Mouse (Mus musculus) liver, embryonic 14.5 days (tissue): ENCODE data around the gene Trp53i13. TPM values are rescaled to one million over a fixed set of nuclear protein-coding genes. Genes with fewer than 3 reads are reported as not detected.

ENCODE experiments used
- ATAC-seq: fragments of 200-750 bp; cut with Nextera tagmentation; 2 replicates; pipeline ENCODE4 v1.8.0; 2017; ENCODE audit warnings: moderate number of reproducible peaks, mild to moderate bottlenecking, moderate library complexity; ENCODE audit not compliant: insufficient read depth
- DNase-seq, 3 experiments: peaks; one replicate each; pipeline ENCODE4 v3.0.0-alpha.2; 2012 to 2013; ENCODE audit warnings: low read depth in 3 of 3, low spot score in 3 of 3
- H3K27ac ChIP-seq: fragments of 300-500 bp; sonication (generic); 2 replicates; pipeline ENCODE4 v1.5.1; 2014; ENCODE audit warnings: moderate library complexity, mild to moderate bottlenecking, control low read depth, inconsistent platforms
- H3K27me3 ChIP-seq: fragments of 300-500 bp; sonication (generic); 2 replicates; pipeline ENCODE4 v1.6.1; 2014; ENCODE audit warnings: mild to moderate bottlenecking, low read length, moderate library complexity; ENCODE audit not compliant: control insufficient read depth, insufficient read depth
- H3K36me3 ChIP-seq: fragments of 300-500 bp; sonication (generic); replicated peaks from 2 replicates; pipeline ENCODE4 v1.6.1; 2014; ENCODE audit warnings: low read depth; ENCODE audit not compliant: control insufficient read depth, insufficient read depth
- H3K4me1 ChIP-seq, 2 experiments: fragments of 200-500 bp in 1 of 2; fragments of 300-500 bp in 1 of 2; sonication (generic) in 1 of 2; replicated peaks; 2 replicates each; pipeline ENCODE4 v1.6.1; 2012 to 2014; ENCODE audit warnings: antibody characterized with exemption in 1 of 2, inconsistent platforms in 1 of 2, low read length in 1 of 2; ENCODE audit not compliant: control insufficient read depth in 2 of 2, insufficient read depth in 2 of 2
- H3K4me2 ChIP-seq: fragments of 300-500 bp; sonication (generic); 2 replicates; pipeline ENCODE4 v1.6.1; 2014; ENCODE audit warnings: low read depth, mild to moderate bottlenecking, control low read depth, moderate library complexity
- H3K4me3 ChIP-seq, 2 experiments: fragments of 200-500 bp in 1 of 2; fragments of 300-500 bp in 1 of 2; sonication (generic) in 1 of 2; 2 replicates each; pipeline ENCODE4 v1.5.1; 2012 to 2014; ENCODE audit warnings: low read depth in 2 of 2, low read length in 2 of 2, mild to moderate bottlenecking in 2 of 2, control low read depth in 1 of 2, inconsistent platforms in 1 of 2, moderate library complexity in 1 of 2; ENCODE audit not compliant: insufficient read depth in 1 of 2
- H3K9ac ChIP-seq: fragments of 300-500 bp; sonication (generic); replicated peaks from 2 replicates; pipeline ENCODE4 v1.6.1; 2014; ENCODE audit warnings: mild to moderate bottlenecking, control low read depth, moderate library complexity
- H3K9me3 ChIP-seq: fragments of 300-500 bp; sonication (generic); 2 replicates; pipeline ENCODE4 v1.6.1; 2016; ENCODE audit warnings: low read length, mixed read lengths; ENCODE audit not compliant: control insufficient read depth
- CTCF ChIP-seq: IDR thresholded peaks from 2 replicates; pipeline ENCODE4 v1.5.1; 2016; ENCODE audit warnings: antibody characterized with exemption, low read depth, control low read depth
- EP300 ChIP-seq: IDR thresholded peaks from 2 replicates; pipeline ENCODE4 v1.6.1; 2016; ENCODE audit warnings: antibody characterized with exemption, low read depth
- WGBS: fragments of 180-500 bp; shearing (Covaris S2); extraction: QIAGEN DNeasy Blood & Tissue Kit; methylation state at CpG from one replicate; pipeline ENCODE4 v1.1.7; 2014; ENCODE audit not compliant: insufficient replicate concordance; 5-methylcytosine and 5-hydroxymethylcytosine counted together
- polyA plus RNA-seq, 2 experiments: library from polyadenylated mRNA; depleted of rRNA in 1 of 2; stranded (reverse) in 1 of 2; unstranded in 1 of 2; fragments of >200 nt; fragmentation: Nextera tagmentation in 1 of 2; extraction: Ambion mirVana in 1 of 2; gene quantifications; 2 replicates each; pipeline versions ENCODE4 v1.2.1 to v1.2.3; 2012 to 2014

Gene Trp53i13
- polyA plus RNA-seq, 2 experiments: 3.3 to 3.5 TPM

GRCm38 (mm10) chr11:77463786-77464185 is 52.0 kb downstream of the Trp53i13 start:
- WGBS: 55% methylated on average over 10 of the region's 10 CpGs
- no peak for TF ChIP-seq EP300
- no peak for TF ChIP-seq CTCF
- ATAC-seq: no peak

GRCm38 (mm10) chr11:77463101-77463445 is 52.7 kb downstream of the Trp53i13 start:
- H3K9ac ChIP-seq: no peak overlapping the region
- no peaks in the 10 kb centered on the region for H3K4me1 ChIP-seq
- ATAC-seq: no peak
- H3K36me3 ChIP-seq: no peaks in the 10 kb centered on the region
- DNase-seq: no peak
- peak overlapping the region; percentile 72 for H3K4me2 ChIP-seq
- H3K27me3 ChIP-seq: peaks cover 57% of the 10 kb centered on the region
- 35% methylated on average over 8 of the region's 8 CpGs for WGBS
- H3K27ac ChIP-seq: no peak overlapping the region
- TF ChIP-seq EP300 (no peak), CTCF (no peak)
- H3K9me3 ChIP-seq: no peaks in the 10 kb centered on the region
- H3K4me3 ChIP-seq: peak overlapping the region in 1 of 2 experiments; percentile 54; a peak in 1 of 4 replicates

More at GRCm38 (mm10) chr11:77463786-77464185, 52.0 kb downstream of the Trp53i13 start:
- Histone ChIP-seq H3K4me2 (no peak overlapping the region), H3K27me3 (peaks cover 57% of the 10 kb centered on the region), H3K9me3 (no peaks in the 10 kb centered on the region), H3K27ac (no peak overlapping the region), H3K9ac (no peak overlapping the region), H3K4me1 (no peaks in the 10 kb centered on the region), H3K4me3 (no peak overlapping the region), H3K36me3 (no peaks in the 10 kb centered on the region)
- no peak for DNase-seq

DNA sequence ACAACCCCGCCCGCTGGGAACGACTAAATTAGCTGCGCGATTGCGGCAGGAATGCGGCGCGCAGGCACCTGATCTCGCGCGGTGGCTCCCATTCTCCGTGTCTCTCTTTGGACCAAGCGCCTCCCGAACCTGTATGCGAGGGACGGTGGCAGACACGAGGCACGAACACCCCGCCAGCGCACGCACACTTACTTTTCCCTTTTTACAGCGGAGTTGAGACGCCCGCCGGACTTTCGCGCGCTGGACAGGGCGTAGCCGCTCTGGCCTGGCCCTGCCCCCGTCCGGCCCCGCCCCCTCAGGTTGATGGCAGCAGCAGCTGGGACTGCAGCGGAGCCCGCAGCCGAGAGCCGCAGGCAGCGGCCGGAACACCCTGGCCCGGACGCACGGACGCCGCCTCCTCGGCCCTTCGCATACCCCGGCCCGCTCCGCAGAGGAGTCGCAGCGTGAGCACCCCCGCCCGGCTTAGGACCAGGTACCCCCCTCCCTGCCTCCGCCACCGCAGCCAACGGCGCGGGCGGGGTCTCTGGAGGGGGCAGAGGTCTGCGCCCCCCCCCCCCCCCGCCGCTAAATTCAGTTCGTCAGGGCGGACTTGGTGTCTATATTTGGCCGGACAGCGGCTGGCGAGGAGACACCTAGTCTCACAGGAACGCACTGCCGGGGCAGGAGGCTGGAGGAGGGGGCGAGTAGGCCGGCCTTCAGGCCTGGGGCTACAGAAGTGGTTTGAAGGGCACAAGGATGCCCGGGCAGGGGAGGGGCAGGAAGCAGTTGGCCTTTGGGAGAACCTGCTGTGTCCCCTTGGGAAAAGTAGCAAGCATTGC is 53.3 kb downstream of the Trp53i13 start, which contains the start of gene Coro6:
Coro6 (plus strand) TSS at position 129 of the 818 bp plus-strand sequence.
- no peak within 1 kb of the TSS; the same call in 1 of the 2 replicates for H3K9ac ChIP-seq

DNA sequence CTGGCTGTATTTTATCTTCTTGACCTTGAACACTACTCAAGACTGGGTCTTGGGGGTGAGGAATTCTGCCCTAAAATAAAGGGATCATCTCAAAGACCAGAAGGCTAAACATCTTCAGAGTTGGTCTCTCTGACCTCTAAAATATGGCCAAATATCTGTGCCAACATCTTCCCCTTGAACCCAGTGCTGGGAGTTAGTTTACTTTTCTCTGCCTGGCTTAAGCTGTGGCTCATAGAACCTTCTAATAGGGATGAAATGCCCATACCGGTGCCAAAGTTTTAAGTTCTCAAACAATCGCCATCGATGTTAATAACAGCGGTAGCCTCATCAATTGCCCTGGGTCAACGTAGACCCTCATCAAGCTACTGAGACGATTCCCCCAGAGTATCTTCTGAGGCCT is 53.9 kb downstream of the Trp53i13 start:
- TF ChIP-seq EP300 (no peak), CTCF (no peak)
- H3K27me3 ChIP-seq: peaks cover 56% of the 10 kb centered on the region
- H3K4me1 ChIP-seq: no peaks in the 10 kb centered on the region
- peak overlapping the region; percentile 47 to 54; a peak in 3 of 4 replicates for H3K4me3 ChIP-seq
- H3K36me3 ChIP-seq: no peaks in the 10 kb centered on the region
- WGBS: 12% methylated on average over 6 of the region's 6 CpGs
- H3K9ac ChIP-seq: no peak overlapping the region
- DNase-seq: no peak
- H3K27ac ChIP-seq: no peak overlapping the region
- peak overlapping the region; percentile 72 for H3K4me2 ChIP-seq
- no peak for ATAC-seq
- no peaks in the 10 kb centered on the region for H3K9me3 ChIP-seq

More for the DNA sequence above, 53.3 kb downstream of the Trp53i13 start, which contains the start of gene Coro6:
- H3K4me1 ChIP-seq: no peaks in the 10 kb centered on the region
- peaks cover 57% of the 10 kb centered on the region for H3K27me3 ChIP-seq
- peak within 1 kb of the TSS; percentile 47 to 54 for H3K4me3 ChIP-seq
- no peaks in the 10 kb centered on the region for H3K9me3 ChIP-seq
- no peak for DNase-seq
- no peaks in the 10 kb centered on the region for H3K36me3 ChIP-seq
- H3K27ac ChIP-seq: no peak within 1 kb of the TSS
- H3K4me2 ChIP-seq: peak within 1 kb of the TSS; percentile 72
- no peak for TF ChIP-seq CTCF
- no peak for TF ChIP-seq EP300
- WGBS: under 1% methylated on average over 66 of the region's 73 CpGs
- 0 out of 2 replicates have a peak, but pooled peaks have one; percentile 26 for ATAC-seq

Other genes with a start within 250 kb of the Trp53i13 start
- gene Coro6, start 53.6 kb downstream of the Trp53i13 start, polyA plus RNA-seq (2012; rRNA removed): 0.10 and 0.15 TPM in 2 replicates
- gene Coro6, start 53.6 kb downstream of the Trp53i13 start, polyA plus RNA-seq (2014; fragmentation: Nextera tagmentation; extraction: Ambion mirVana): 0.08 and 0.19 TPM in 2 replicates
- 4.1 and 4.8 TPM in 2 replicates for gene Ankrd13b, start 26.3 kb downstream of the Trp53i13 start, polyA plus RNA-seq (2012; rRNA removed)
- gene Ankrd13b, start 26.3 kb downstream of the Trp53i13 start, polyA plus RNA-seq (2014; fragmentation: Nextera tagmentation; extraction: Ambion mirVana): 0.67 and 1.00 TPM in 2 replicates
- 6.3 and 7.3 TPM in 2 replicates for gene Git1, start 22.4 kb downstream of the Trp53i13 start, polyA plus RNA-seq (2012; rRNA removed)
- gene Git1, start 22.4 kb downstream of the Trp53i13 start, polyA plus RNA-seq (2014; fragmentation: Nextera tagmentation; extraction: Ambion mirVana): 2.2 TPM in 2 replicates
- gene Abhd15, start 859 bp downstream of the Trp53i13 start, polyA plus RNA-seq (2012; rRNA removed): 0.76 and 1.1 TPM in 2 replicates
- gene Abhd15, start 859 bp downstream of the Trp53i13 start, polyA plus RNA-seq (2014; fragmentation: Nextera tagmentation; extraction: Ambion mirVana): 2.3 and 2.7 TPM in 2 replicates
- not detected in 2 replicates for gene Gm10392, start 3.2 kb upstream of the Trp53i13 start, polyA plus RNA-seq (2012; rRNA removed)
- gene Gm10392, start 3.2 kb upstream of the Trp53i13 start, polyA plus RNA-seq (2014; fragmentation: Nextera tagmentation; extraction: Ambion mirVana): not detected in 2 replicates
- gene Taok1, start 91.8 kb upstream of the Trp53i13 start, polyA plus RNA-seq (2012; rRNA removed): 2.5 and 3.3 TPM in 2 replicates
- 4.0 and 5.1 TPM in 2 replicates for gene Taok1, start 91.8 kb upstream of the Trp53i13 start, polyA plus RNA-seq (2014; fragmentation: Nextera tagmentation; extraction: Ambion mirVana)
- 5.8 and 7.6 TPM in 2 replicates for gene Nufip2, start 170.2 kb upstream of the Trp53i13 start, polyA plus RNA-seq (2012; rRNA removed)
- 1.2 and 1.9 TPM in 2 replicates for gene Nufip2, start 170.2 kb upstream of the Trp53i13 start, polyA plus RNA-seq (2014; fragmentation: Nextera tagmentation; extraction: Ambion mirVana)
- gene Cryba1, start 209.3 kb upstream of the Trp53i13 start, polyA plus RNA-seq (2012; rRNA removed): not detected in 2 replicates
- not detected in 2 replicates for gene Cryba1, start 209.3 kb upstream of the Trp53i13 start, polyA plus RNA-seq (2014; fragmentation: Nextera tagmentation; extraction: Ambion mirVana)
- 10.6 and 15.4 TPM in 2 replicates for gene Myo18a, start 247.3 kb upstream of the Trp53i13 start, polyA plus RNA-seq (2012; rRNA removed)
- 13.5 and 14.3 TPM in 2 replicates for gene Myo18a, start 247.3 kb upstream of the Trp53i13 start, polyA plus RNA-seq (2014; fragmentation: Nextera tagmentation; extraction: Ambion mirVana)